Mouse (Mus musculus) MEL (cell line): ENCODE results near the gene Ptk7. TPM values are rescaled to one million over a fixed set of nuclear protein-coding genes. Genes with fewer than 3 reads are reported as not detected.

ENCODE experiments used
- DNase-seq: peaks from one replicate; pipeline ENCODE4 v3.0.0; 2011; ENCODE audit warnings: low read depth, low spot score
- H3K27ac ChIP-seq: 2 replicates; pipeline ENCODE4 v1.5.1; 2012; ENCODE audit warnings: low read depth, mild to moderate bottlenecking, control low read depth, low read length, moderate library complexity; ENCODE audit not compliant: control insufficient read depth
- H3K27me3 ChIP-seq, 2 experiments: fragments of 150-350 bp in 1 of 2; sonication (generic) in 1 of 2; 2 replicates each; pipeline ENCODE4 v1.6.1; 2012; ENCODE audit warnings: low read length in 2 of 2, mild to moderate bottlenecking in 2 of 2, improper control_type of control experiment in 1 of 2, moderate library complexity in 1 of 2; ENCODE audit not compliant: insufficient read depth in 2 of 2, control insufficient read depth in 1 of 2
- H3K36me3 ChIP-seq, 2 experiments: 2 replicates each; pipeline ENCODE4 v1.6.1; 2012 to 2014; ENCODE audit warnings: low read length in 2 of 2, improper control_type of control experiment in 1 of 2, inconsistent platforms in 1 of 2, mild to moderate bottlenecking in 1 of 2; ENCODE audit not compliant: insufficient read depth in 2 of 2, control insufficient read depth in 1 of 2
- H3K4me1 ChIP-seq, 2 experiments: fragments of 150-350 bp in 1 of 2; sonication (generic) in 1 of 2; 2 replicates each; pipeline ENCODE4 v1.6.1; 2012; ENCODE audit warnings: low read length in 2 of 2, improper control_type of control experiment in 1 of 2, mild to moderate bottlenecking in 1 of 2; ENCODE audit not compliant: insufficient read depth in 2 of 2, control insufficient read depth in 1 of 2
- H3K4me3 ChIP-seq, 2 experiments: fragments of 150-350 bp in 1 of 2; sonication (generic) in 1 of 2; 2 replicates each; pipeline ENCODE4 v1.5.1; 2012; ENCODE audit warnings: low read depth in 2 of 2, low read length in 2 of 2, mild to moderate bottlenecking in 2 of 2, moderate library complexity in 2 of 2, control low read depth in 1 of 2, improper control_type of control experiment in 1 of 2; ENCODE audit not compliant: control insufficient read depth in 1 of 2, insufficient read depth in 1 of 2
- H3K79me2 ChIP-seq: 2 replicates; pipeline ENCODE4 v1.6.1; 2012; ENCODE audit warnings: mild to moderate bottlenecking, low read length, moderate library complexity; ENCODE audit not compliant: control insufficient read depth, poor library complexity, insufficient read depth
- H3K9ac ChIP-seq: 2 replicates; pipeline ENCODE4 v1.6.1; 2012; ENCODE audit warnings: low read depth, mild to moderate bottlenecking, control low read depth, low read length, moderate library complexity; ENCODE audit not compliant: control insufficient read depth, poor library complexity, severe bottlenecking
- H3K9me3 ChIP-seq: fragments of 150-350 bp; sonication (generic); replicated peaks from 2 replicates; pipeline ENCODE4 v1.6.1; 2012; ENCODE audit warnings: mild to moderate bottlenecking, low read length, improper control_type of control experiment, moderate library complexity; ENCODE audit not compliant: insufficient read depth
- CTCF ChIP-seq, 3 experiments: IDR thresholded peaks in 2 of 3; conservative IDR thresholded peaks in 1 of 3; 2 replicates each; pipeline ENCODE4 v1.5.1; 2011 to 2012; ENCODE audit warnings: low read length in 3 of 3, low read depth in 2 of 3, mild to moderate bottlenecking in 2 of 3, improper control_type of control experiment in 1 of 3, inconsistent platforms in 1 of 3, mixed read lengths in 1 of 3, moderate library complexity in 1 of 3; ENCODE audit not compliant: control insufficient read depth in 1 of 3, insufficient read depth in 1 of 3, poor library complexity in 1 of 3, severe bottlenecking in 1 of 3
- E2F4 ChIP-seq: IDR thresholded peaks from 2 replicates; pipeline ENCODE4 v1.6.1; 2011; ENCODE audit warnings: low read depth, low read length, improper control_type of control experiment, borderline replicate concordance
- ELF1 ChIP-seq: IDR thresholded peaks from 2 replicates; pipeline ENCODE4 v1.6.1; 2014; ENCODE audit warnings: low read depth, mild to moderate bottlenecking, inconsistent platforms, low read length, improper control_type of control experiment, moderate library complexity
- EP300 ChIP-seq, 2 experiments: IDR thresholded peaks; 2 replicates each; pipeline ENCODE4 v1.6.1; 2011; ENCODE audit warnings: improper control_type of control experiment in 2 of 2, low read length in 2 of 2, low read depth in 1 of 2, mild to moderate bottlenecking in 1 of 2
- GABPA ChIP-seq: IDR thresholded peaks from 2 replicates; pipeline ENCODE4 v1.6.1; 2012; ENCODE audit warnings: low read depth, mild to moderate bottlenecking, inconsistent platforms, low read length, improper control_type of control experiment, moderate library complexity
- JUND ChIP-seq: IDR thresholded peaks from 2 replicates; pipeline ENCODE4 v1.6.1; 2011; ENCODE audit warnings: low read depth, mild to moderate bottlenecking, improper control_type of control experiment, low read length
- KAT2A ChIP-seq: conservative IDR thresholded peaks from 2 replicates; pipeline ENCODE4 v1.6.1; 2012; ENCODE audit warnings: low read depth, low read length, improper control_type of control experiment, inconsistent platforms
- MAX ChIP-seq: IDR thresholded peaks from 2 replicates; pipeline ENCODE4 v1.6.1; 2011; ENCODE audit warnings: low read length, improper control_type of control experiment
- MEF2A ChIP-seq: IDR thresholded peaks from 2 replicates; pipeline ENCODE4 v1.6.1; 2014; ENCODE audit warnings: low read depth, mild to moderate bottlenecking, inconsistent platforms, low read length, improper control_type of control experiment; ENCODE audit not compliant: poor library complexity, insufficient replicate concordance, severe bottlenecking; ENCODE audit errors: extremely low read depth
- MYB ChIP-seq: IDR thresholded peaks from 2 replicates; pipeline ENCODE4 v1.6.1; 2011; ENCODE audit warnings: mild to moderate bottlenecking, low read depth, low read length, improper control_type of control experiment
- NELFE ChIP-seq: IDR thresholded peaks from 2 replicates; pipeline ENCODE4 v1.6.1; 2011; ENCODE audit warnings: low read depth, low read length, improper control_type of control experiment
- POLR2A ChIP-seq, 2 experiments: IDR thresholded peaks; 2 replicates each; pipeline ENCODE4 v1.6.1; 2011 to 2012; ENCODE audit warnings: low read length in 2 of 2, mild to moderate bottlenecking in 2 of 2, control low read depth in 1 of 2, improper control_type of control experiment in 1 of 2, low read depth in 1 of 2, moderate library complexity in 1 of 2; ENCODE audit not compliant: control insufficient read depth in 1 of 2, insufficient read depth in 1 of 2, poor library complexity in 1 of 2
- RAD21 ChIP-seq: IDR thresholded peaks from 2 replicates; pipeline ENCODE4 v1.6.1; 2011; ENCODE audit warnings: mild to moderate bottlenecking, low read depth, low read length, improper control_type of control experiment
- RCOR1 ChIP-seq: IDR thresholded peaks from 2 replicates; pipeline ENCODE4 v1.6.1; 2012; ENCODE audit warnings: low read depth, mild to moderate bottlenecking, inconsistent platforms, low read length, improper control_type of control experiment
- SMC3 ChIP-seq: IDR thresholded peaks from 2 replicates; pipeline ENCODE4 v1.6.1; 2011; ENCODE audit warnings: low read depth, low read length, improper control_type of control experiment
- TAL1 ChIP-seq: IDR thresholded peaks from 2 replicates; pipeline ENCODE4 v1.6.1; 2012; ENCODE audit warnings: mild to moderate bottlenecking, inconsistent platforms, low read length, moderate library complexity, mixed read lengths
- USF1 ChIP-seq: IDR thresholded peaks from 2 replicates; pipeline ENCODE4 v1.6.1; 2014; ENCODE audit warnings: low read depth, mild to moderate bottlenecking, inconsistent platforms, low read length, improper control_type of control experiment, moderate library complexity
- ZC3H11A ChIP-seq: IDR thresholded peaks from 2 replicates; pipeline ENCODE4 v1.6.1; 2012; ENCODE audit warnings: low read depth, mild to moderate bottlenecking, inconsistent platforms, low read length, improper control_type of control experiment
- ZNF384 ChIP-seq: IDR thresholded peaks from 2 replicates; pipeline ENCODE4 v1.6.1; 2012; ENCODE audit warnings: low read depth, mild to moderate bottlenecking, inconsistent platforms, low read length, improper control_type of control experiment
- polyA plus RNA-seq, 2 experiments: library from polyadenylated mRNA; stranded (reverse) in 1 of 2; unstranded in 1 of 2; fragments of >175 nt in 1 of 2; fragments of >200 nt in 1 of 2; gene quantifications; 2 replicates each; pipeline versions ENCODE4 v1.2.1 to v1.2.4; 2012; ENCODE audit warnings: low replicate concordance in 2 of 2, low read depth in 1 of 2; ENCODE audit not compliant: insufficient read length in 2 of 2, insufficient read depth in 1 of 2, missing spikeins in 1 of 2
- total RNA-seq: library from RNA; depleted of rRNA; stranded (reverse); fragments of 300-350 nt; gene quantifications from 2 replicates; pipeline ENCODE4 v1.2.3, GENCODE M21; 2012

The Ptk7 gene
- total and polyA plus RNA-seq, 3 experiments: 0.04 to 0.10 TPM; not detected in 1

DNA sequence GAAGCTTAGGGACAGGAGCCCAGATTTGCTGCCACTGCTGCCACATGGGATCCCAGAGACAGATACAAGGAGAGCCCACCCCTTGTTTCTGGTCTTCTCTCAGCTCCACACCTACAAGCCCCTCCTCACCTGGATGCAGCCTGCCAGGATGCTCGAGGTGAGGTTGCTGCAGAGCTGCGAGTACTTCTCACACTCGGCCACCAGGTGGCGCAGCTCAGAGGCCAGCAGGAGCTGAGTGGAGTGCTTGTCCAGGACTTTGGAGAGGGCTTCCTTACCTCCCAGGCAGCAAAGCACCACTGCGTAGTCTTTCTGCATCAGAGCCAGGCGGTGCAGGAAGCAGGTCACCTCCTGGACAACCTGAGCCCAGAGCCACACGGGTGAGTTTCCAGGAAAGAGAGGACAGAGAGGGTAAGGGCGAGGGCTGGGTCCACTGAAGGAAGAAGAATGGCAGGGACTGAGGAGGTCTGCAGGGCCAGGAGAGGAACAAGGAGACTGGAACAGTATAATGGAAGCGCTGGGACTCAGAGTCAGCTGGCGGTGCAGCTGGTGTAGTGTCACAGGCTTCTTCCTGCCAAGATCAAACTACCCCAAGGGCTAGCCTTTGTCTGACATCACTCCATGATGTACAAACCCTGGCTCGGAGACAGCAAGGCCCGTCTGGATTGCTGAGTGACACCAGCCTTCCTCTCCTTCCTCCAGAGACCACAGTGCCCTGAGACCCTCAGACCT, 103.6 kb downstream of the Ptk7 start:
- Histone ChIP-seq H3K9me3 (no peaks in the 10 kb centered on the region), H3K4me3 (no peak overlapping the region), H3K27ac (no peak overlapping the region), H3K36me3 (no peaks in the 10 kb centered on the region), H3K4me1 (peaks cover 0 to 3% of the 10 kb centered on the region in 2 experiments; a peak in 1 of 4 replicates), H3K79me2 (no peaks in the 10 kb centered on the region), H3K27me3 (no peaks in the 10 kb centered on the region), H3K9ac (no peak overlapping the region)
- DNase-seq: peak; percentile 75
- peak; percentile 67 for TF ChIP-seq RAD21
- peak; percentile 63 for TF ChIP-seq ZC3H11A
- no peak for TF ChIP-seq ELF1
- TF ChIP-seq SMC3: peak; percentile 95
- TF ChIP-seq KAT2A: no peak
- TF ChIP-seq CTCF (IDR thresholded peaks at IDR 0.05 in 2 of 3, conservative IDR thresholded peaks at IDR 0.05 in 1 of 3; ENCODE audit: control insufficient read depth in 1 of 3, insufficient read depth in 1 of 3, low read depth in 2 of 3, low read length in 3 of 3, poor library complexity in 1 of 3, severe bottlenecking in 1 of 3): peak; percentile 93 to 99 (median 94)

- Histone ChIP-seq H3K36me3 (no peaks in the 10 kb centered on the region), H3K9me3 (no peaks in the 10 kb centered on the region), H3K4me1 (peaks cover 0 to 3% of the 10 kb centered on the region in 2 experiments; a peak in 1 of 4 replicates), H3K27ac (no peak overlapping the region), H3K9ac (no peak overlapping the region), H3K4me3 (no peak overlapping the region), H3K79me2 (no peaks in the 10 kb centered on the region), H3K27me3 (no peaks in the 10 kb centered on the region)
- no peak for TF ChIP-seq JUND
- no peak for TF ChIP-seq USF1
- TF ChIP-seq ELF1: no peak
- TF ChIP-seq EP300 (IDR thresholded peaks at IDR 0.05; ENCODE audit: low read depth in 1 of 2, low read length in 2 of 2): no peak
- TF ChIP-seq NELFE: no peak
- TF ChIP-seq MYB: no peak
- TF ChIP-seq MEF2A: no peak
- no peak for TF ChIP-seq RCOR1
- TF ChIP-seq POLR2A (IDR thresholded peaks at IDR 0.05; ENCODE audit: control insufficient read depth in 1 of 2, insufficient read depth in 1 of 2, low read depth in 1 of 2, low read length in 2 of 2, poor library complexity in 1 of 2): no peak
- TF ChIP-seq SMC3: no peak
- TF ChIP-seq GABPA: no peak
- TF ChIP-seq TAL1: no peak
- no peak for TF ChIP-seq E2F4
- TF ChIP-seq ZNF384: no peak
- TF ChIP-seq CTCF (IDR thresholded peaks at IDR 0.05 in 2 of 3, conservative IDR thresholded peaks at IDR 0.05 in 1 of 3; ENCODE audit: control insufficient read depth in 1 of 3, insufficient read depth in 1 of 3, low read depth in 2 of 3, low read length in 3 of 3, poor library complexity in 1 of 3, severe bottlenecking in 1 of 3): no peak
- TF ChIP-seq MAX: no peak
- TF ChIP-seq RAD21: no peak
- DNase-seq: no peak
Observed at GRCm38 (mm10) chr17:46525065-46525464, 104.2 kb downstream of the Ptk7 start.
